Mouse (Mus musculus) stomach, postnatal 0 days (tissue): Measurements from ENCODE around the gene Srr.

Experiments used
- CTCF ChIP-seq: IDR thresholded peaks from 2 replicates; pipeline ENCODE4 v1.5.1; 2016; ENCODE audit warnings: antibody characterized with exemption, low read depth, mild to moderate bottlenecking, moderate library complexity
- EP300 ChIP-seq: optimal IDR thresholded peaks from 2 replicates; pipeline ENCODE3; 2016; ENCODE audit warnings: antibody characterized with exemption

- no peak for TF ChIP-seq CTCF
- no peak for TF ChIP-seq EP300
Measured at GRCm38 (mm10) chr11:74907850-74908249, 17.9 kb downstream of the Srr start.
